Mouse (Mus musculus): ENCODE measurements around the gene Syn3.

DNA sequence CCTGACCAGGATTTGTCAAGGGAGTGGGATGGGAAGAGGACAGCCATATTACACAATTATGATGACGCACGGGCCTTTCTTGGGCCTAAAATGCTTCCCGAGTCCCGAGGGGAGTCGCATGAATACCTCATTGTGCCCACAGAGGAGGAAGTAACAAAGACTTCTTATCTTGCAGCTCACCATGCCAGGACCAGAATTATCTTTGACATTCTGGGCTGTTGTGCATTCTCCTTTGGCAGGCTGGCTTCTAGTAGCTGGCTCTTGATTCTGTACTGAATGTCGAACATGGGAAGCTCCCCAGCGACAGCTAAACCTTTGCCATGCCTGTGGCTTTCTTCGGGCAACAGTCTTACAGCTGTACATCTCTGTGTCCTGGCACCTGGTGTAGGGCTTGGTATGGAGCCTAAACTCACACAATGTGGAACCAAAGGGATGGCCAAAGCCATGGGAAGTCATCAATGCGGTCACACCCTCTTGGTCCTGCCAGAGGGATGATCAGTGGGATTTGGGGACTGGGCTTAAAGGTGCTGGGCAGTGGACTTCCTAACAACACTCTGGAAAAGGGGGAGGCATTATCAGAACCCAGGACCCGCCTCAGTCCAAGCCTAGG is 250.5 kb downstream of the Syn3 start:
- TF ChIP-seq CTCF (IDR thresholded peaks at IDR 0.05; ENCODE audit: low read depth) (no peak), EP300 (optimal IDR thresholded peaks at IDR 0.05) (no peak)
